Mouse (Mus musculus) intestine, embryonic 15.5 days (tissue): ENCODE results near the gene Cdkl1. TPM values are rescaled to one million over a fixed set of nuclear protein-coding genes. Genes with fewer than 3 reads are reported as not detected.

Source experiments
- ATAC-seq: fragments of 200-750 bp; cut with Nextera tagmentation; 2 replicates; pipeline ENCODE4 v1.8.0; 2017; ENCODE audit warnings: moderate TSS enrichment, moderate library complexity
- H3K27ac ChIP-seq: fragments of 300-500 bp; sonication (generic); 2 replicates; pipeline ENCODE4 v1.5.1; 2015; ENCODE audit warnings: mild to moderate bottlenecking, inconsistent platforms
- H3K27me3 ChIP-seq: fragments of 300-500 bp; sonication (generic); replicated peaks from 2 replicates; pipeline ENCODE4 v1.6.1; 2015; ENCODE audit warnings: inconsistent platforms
- H3K36me3 ChIP-seq: fragments of 300-500 bp; sonication (generic); 2 replicates; pipeline ENCODE4 v1.6.1; 2015; ENCODE audit warnings: inconsistent platforms
- H3K4me1 ChIP-seq: fragments of 300-500 bp; sonication (generic); replicated peaks from 2 replicates; pipeline ENCODE4 v1.6.1; 2015; ENCODE audit warnings: inconsistent platforms
- H3K4me2 ChIP-seq: fragments of 300-500 bp; sonication (generic); replicated peaks from 2 replicates; pipeline ENCODE4 v1.6.1; 2015; ENCODE audit warnings: mild to moderate bottlenecking, inconsistent platforms
- H3K4me3 ChIP-seq: fragments of 300-500 bp; sonication (generic); replicated peaks from 2 replicates; pipeline ENCODE4 v1.5.1; 2015; ENCODE audit warnings: inconsistent platforms
- H3K9ac ChIP-seq: fragments of 300-500 bp; sonication (generic); 2 replicates; pipeline ENCODE4 v1.6.1; 2015; ENCODE audit warnings: inconsistent platforms
- H3K9me3 ChIP-seq: fragments of 300-500 bp; sonication (generic); 2 replicates; pipeline ENCODE4 v1.6.1; 2016; ENCODE audit warnings: inconsistent platforms
- WGBS: fragments of 180-500 bp; shearing (Covaris S2); methylation state at CpG from one replicate; pipeline ENCODE4 v1.1.7; 2015; 5-methylcytosine and 5-hydroxymethylcytosine counted together
- microRNA counts: library from miRNA; unstranded; fragments of <30 nt; microRNA quantifications from one replicate; lab custom pipeline; 2016
- polyA plus RNA-seq: library from polyadenylated mRNA; unstranded; fragments of >200 nt; fragmentation: Nextera tagmentation; extraction: Ambion mirVana; gene quantifications from 2 replicates; pipeline ENCODE4 v1.2.1, GENCODE M21; 2015

Cdkl1 gene
- polyA plus RNA-seq, 1 experiment from 2014 or later: 2.7 TPM

DNA sequence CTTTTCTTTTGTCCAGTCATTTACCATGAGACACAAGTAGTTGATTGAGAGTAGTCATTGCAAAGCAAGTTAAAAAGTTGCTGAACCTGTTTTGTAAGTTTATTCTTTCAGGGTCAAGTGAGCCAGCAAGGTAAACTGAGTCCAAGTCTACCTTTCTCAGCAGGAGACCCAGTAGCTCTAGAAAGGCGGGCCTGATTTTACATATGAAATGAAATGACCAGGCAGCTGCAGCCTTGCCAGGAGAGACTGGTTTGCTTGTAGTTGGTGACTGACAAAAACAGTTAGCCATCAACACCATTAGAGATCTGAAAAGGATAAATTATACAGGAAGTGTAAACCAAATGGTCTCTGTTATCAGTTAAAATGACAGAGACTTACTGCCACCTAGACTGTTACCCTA is 60.8 kb downstream of the Cdkl1 start:
- Histone ChIP-seq H3K4me1 (0 out of 2 replicates have a peak, but pooled peaks cover 2% of the 10 kb centered on the region), H3K4me2 (no peak overlapping the region), H3K27ac (no peak overlapping the region), H3K9ac (no peak overlapping the region), H3K36me3 (no peaks in the 10 kb centered on the region), H3K4me3 (no peak overlapping the region), H3K27me3 (no peaks in the 10 kb centered on the region), H3K9me3 (no peaks in the 10 kb centered on the region)
- ATAC-seq: no peak
- 84% methylated on average over 1 of the region's 1 CpGs for WGBS

- Histone ChIP-seq H3K4me1 (0 out of 2 replicates have a peak, but pooled peaks cover 3% of the 10 kb centered on the region), H3K36me3 (no peaks in the 10 kb centered on the region), H3K4me3 (no peak overlapping the region), H3K4me2 (no peak overlapping the region), H3K9me3 (no peaks in the 10 kb centered on the region), H3K9ac (no peak overlapping the region), H3K27ac (no peak overlapping the region), H3K27me3 (no peaks in the 10 kb centered on the region)
- ATAC-seq: no peak
- 88% methylated on average over 1 of the region's 1 CpGs for WGBS
These were observed 61.8 kb downstream of the Cdkl1 start for GRCm38 (mm10) chr12:69729246-69729645.

- Histone ChIP-seq H3K4me1 (peaks cover 10% of the 10 kb centered on the region), H3K9me3 (no peaks in the 10 kb centered on the region), H3K9ac (peak within 1 kb of the TSS; percentile 70), H3K27me3 (no peaks in the 10 kb centered on the region), H3K27ac (peak within 1 kb of the TSS; percentile 94), H3K36me3 (no peaks in the 10 kb centered on the region), H3K4me2 (peak within 1 kb of the TSS; percentile 85), H3K4me3 (peak within 1 kb of the TSS; percentile 77)
- ATAC-seq: peak; percentile 98
- WGBS: under 1% methylated on average over 60 of the region's 60 CpGs
These were observed 66.2 kb downstream of the Cdkl1 start, which contains the start of the genes L2hgdh and Atp5s for GRCm38 (mm10) chr12:69724711-69725460. TSS of gene L2hgdh (minus strand) at chr12:69724873. TSS of gene Atp5s (plus strand) at chr12:69724950.

DNA sequence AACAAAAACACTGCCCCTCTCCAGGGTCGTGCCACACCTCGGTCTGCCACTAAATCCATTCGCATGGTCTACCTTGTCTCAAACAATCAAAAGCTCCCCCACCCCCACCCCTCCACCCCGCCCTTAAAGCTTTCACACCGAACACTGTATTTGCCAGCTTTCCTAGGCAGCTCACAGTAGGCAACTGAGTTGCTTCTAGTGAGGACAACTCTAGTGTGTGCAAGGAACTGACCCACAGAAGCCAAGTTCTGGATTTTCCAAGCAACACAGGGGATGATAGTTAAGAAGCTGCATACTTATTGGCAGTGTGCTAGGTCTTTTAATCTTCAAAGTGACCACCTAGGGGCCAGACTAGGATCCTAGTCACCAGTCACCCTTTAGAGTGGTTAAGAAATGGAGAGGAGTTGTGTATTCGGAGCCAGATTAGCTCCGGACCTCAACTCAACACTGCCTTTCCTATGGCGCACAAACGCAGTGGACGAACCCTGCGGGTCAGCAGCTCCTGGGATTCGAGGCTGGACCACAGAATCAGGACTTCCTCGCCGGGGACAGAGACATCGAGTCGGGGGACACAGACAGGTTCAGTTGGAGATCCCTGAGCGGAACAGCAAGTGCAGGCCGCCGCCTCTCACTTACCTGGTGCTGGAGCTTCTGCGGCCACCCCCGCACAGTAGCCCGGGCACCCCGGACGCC is 66.9 kb downstream of the Cdkl1 start:
- Histone ChIP-seq H3K9me3 (no peaks in the 10 kb centered on the region), H3K27me3 (no peaks in the 10 kb centered on the region)
- no peak for ATAC-seq

GRCm38 (mm10) chr12:69723376-69723775 is 67.7 kb downstream of the Cdkl1 start:
- ATAC-seq: no peak
- no peaks in the 10 kb centered on the region for H3K27me3 ChIP-seq
- H3K4me2 ChIP-seq: peak overlapping the region; percentile 85
- no peaks in the 10 kb centered on the region for H3K9me3 ChIP-seq
- peaks cover 6% of the 10 kb centered on the region for H3K36me3 ChIP-seq
- peak overlapping the region; percentile 77; the same call in 1 of the 2 replicates for H3K4me3 ChIP-seq
- 0 out of 2 replicates have a peak overlapping the region, but pooled peaks have one; percentile 70 for H3K9ac ChIP-seq
- WGBS: 40% methylated on average over 2 of the region's 2 CpGs
- H3K27ac ChIP-seq: no peak overlapping the region
- H3K4me1 ChIP-seq: peaks cover 10% of the 10 kb centered on the region

More for the DNA sequence above, 66.9 kb downstream of the Cdkl1 start:
- H3K9ac ChIP-seq: peak overlapping the region; percentile 70
- H3K4me3 ChIP-seq: peak overlapping the region; percentile 77
- peak overlapping the region; percentile 54; the same call in 1 of the 2 replicates for H3K27ac ChIP-seq
- H3K4me2 ChIP-seq: peak overlapping the region; percentile 85
- H3K4me1 ChIP-seq: peaks cover 10% of the 10 kb centered on the region
- H3K36me3 ChIP-seq: peaks cover 5% of the 10 kb centered on the region
- WGBS: 2% methylated on average over 24 of the region's 24 CpGs

DNA sequence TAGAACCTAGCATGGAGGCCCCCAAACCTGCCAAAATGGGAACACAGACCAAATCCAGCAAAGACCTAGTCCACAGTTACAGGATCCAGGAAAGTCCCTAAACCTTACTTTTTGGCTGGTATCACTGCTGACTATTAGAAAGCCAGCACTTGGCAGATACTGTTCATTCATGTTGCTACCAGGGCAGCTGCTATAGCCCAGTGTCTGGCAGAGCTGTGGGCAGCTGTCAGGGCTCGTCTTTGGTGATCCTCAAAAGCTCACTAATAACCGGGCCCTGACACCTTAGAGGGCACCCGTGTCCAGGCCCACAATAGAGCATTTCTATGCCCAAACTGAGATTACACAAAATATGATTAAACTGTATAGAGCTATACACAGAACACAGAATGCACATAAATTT is 68.2 kb downstream of the Cdkl1 start:
- H3K9ac ChIP-seq: no peak overlapping the region
- H3K9me3 ChIP-seq: no peaks in the 10 kb centered on the region
- no peak overlapping the region for H3K27ac ChIP-seq
- ATAC-seq: no peak
- no peak overlapping the region for H3K4me3 ChIP-seq
- 84% methylated on average over 3 of the region's 3 CpGs for WGBS
- H3K36me3 ChIP-seq: peaks cover 10% of the 10 kb centered on the region
- no peak overlapping the region for H3K4me2 ChIP-seq
- peaks cover 10% of the 10 kb centered on the region for H3K4me1 ChIP-seq
- H3K27me3 ChIP-seq: no peaks in the 10 kb centered on the region

- ATAC-seq: no peak
- H3K9me3 ChIP-seq: no peaks in the 10 kb centered on the region
- no peak overlapping the region for H3K9ac ChIP-seq
- no peak overlapping the region for H3K4me2 ChIP-seq
- no peak overlapping the region for H3K4me3 ChIP-seq
- no peak overlapping the region for H3K27ac ChIP-seq
- H3K36me3 ChIP-seq: 0 out of 2 replicates have a peak, but pooled peaks cover 3% of the 10 kb centered on the region
- no peaks in the 10 kb centered on the region for H3K27me3 ChIP-seq
- no peaks in the 10 kb centered on the region for H3K4me1 ChIP-seq
These were observed 77.4 kb downstream of the Cdkl1 start for GRCm38 (mm10) chr12:69713628-69714027.

GRCm38 (mm10) chr12:69704799-69705458 is 86.1 kb downstream of the Cdkl1 start:
- Histone ChIP-seq H3K4me1 (no peaks in the 10 kb centered on the region), H3K4me2 (no peak overlapping the region), H3K27me3 (no peaks in the 10 kb centered on the region), H3K27ac (no peak overlapping the region), H3K9ac (no peak overlapping the region), H3K36me3 (no peaks in the 10 kb centered on the region), H3K4me3 (no peak overlapping the region), H3K9me3 (no peaks in the 10 kb centered on the region)
- peak; percentile 96 for ATAC-seq
- 72% methylated on average over 11 of the region's 11 CpGs for WGBS

GRCm38 (mm10) chr12:69698352-69698751 is 92.7 kb downstream of the Cdkl1 start:
- 86% methylated on average over 6 of the region's 6 CpGs for WGBS
- Histone ChIP-seq H3K4me3 (no peak overlapping the region), H3K27ac (no peak overlapping the region), H3K9ac (no peak overlapping the region), H3K27me3 (no peaks in the 10 kb centered on the region), H3K4me1 (no peaks in the 10 kb centered on the region), H3K36me3 (no peaks in the 10 kb centered on the region), H3K4me2 (no peak overlapping the region), H3K9me3 (no peaks in the 10 kb centered on the region)
- no peak for ATAC-seq

MicroRNAs encoded within 50 kb of the gene (microRNA counts, 519-probe panel; counts per million panel counts)
- microRNA mmu-miR-681 (lab: Ali Mortazavi, UCI): 97.1 counts per million, percentile 29 among the panel's probes with 10 or more counts

Other genes with a start within 250 kb of the Cdkl1 start
- 25.6 and 26.7 TPM in 2 replicates for gene Vcpkmt, start 208.2 kb downstream of the Cdkl1 start, polyA plus RNA-seq
- gene Sos2, start 109.4 kb downstream of the Cdkl1 start, polyA plus RNA-seq: 8.5 and 8.7 TPM in 2 replicates
- gene L2hgdh, start 66.4 kb downstream of the Cdkl1 start, polyA plus RNA-seq: 20.7 and 21.6 TPM in 2 replicates
- gene Atp5s, start 66.3 kb downstream of the Cdkl1 start, polyA plus RNA-seq: 29.6 and 31.3 TPM in 2 replicates
- 5.6 and 5.9 TPM in 2 replicates for gene Atl1, start 101.3 kb upstream of the Cdkl1 start, polyA plus RNA-seq
- 22.0 and 25.4 TPM in 2 replicates for gene Map4k5, start 101.9 kb upstream of the Cdkl1 start, polyA plus RNA-seq
- 5.1 and 5.6 TPM in 2 replicates for gene Sav1, start 195.7 kb upstream of the Cdkl1 start, polyA plus RNA-seq